Mouse (Mus musculus) naive thymus-derived CD4-positive, alpha-beta T cell, adult 5 months (primary cell): ENCODE data around the gene Olfr1100. TPM values are rescaled to one million over a fixed set of nuclear protein-coding genes. Genes with fewer than 3 reads are reported as not detected.

Source experiments
- polyA plus RNA-seq: library from polyadenylated mRNA; unstranded; fragments of 100-300 nt; shearing (Covaris generic); gene quantifications from one replicate; pipeline ENCODE4 v1.2.1, GENCODE M21; 2017

The Olfr1100 gene
- not detected for polyA plus RNA-seq

GRCm38 (mm10) chr2:86979854-86980253 is at the start of gene Olfr1100:
TSS of gene Olfr1100 (minus strand) at chr2:86979954.

GRCm38 (mm10) chr2:87026980-87027379 is 47.2 kb upstream of the Olfr1100 start, which contains the start of gene Olfr1104:
TSS of gene Olfr1104 (minus strand) at chr2:87027080.

GRCm38 (mm10) chr2:86998098-86998497 is 18.3 kb upstream of the Olfr1100 start, which contains the start of gene Olfr1102:
TSS of gene Olfr1102 (plus strand) at chr2:86998398.

GRCm38 (mm10) chr2:86991121-86991520 is 11.4 kb upstream of the Olfr1100 start, which contains the start of gene Olfr1101:
TSS of gene Olfr1101 (minus strand) at chr2:86991221.

GRCm38 (mm10) chr2:86960593-86960992 is 19.2 kb downstream of the Olfr1100 start, which contains the start of gene Olfr1099:
TSS of gene Olfr1099 (minus strand) at chr2:86960693.

Other genes starting within 250 kb of the Olfr1100 start
- not detected for gene Olfr1089, start 246.3 kb downstream of the Olfr1100 start, polyA plus RNA-seq
- not detected for gene Olfr1090, start 221.0 kb downstream of the Olfr1100 start, polyA plus RNA-seq
- gene Olfr1093, start 197.5 kb downstream of the Olfr1100 start, polyA plus RNA-seq = not detected
- not detected for gene Olfr141, start 169.9 kb downstream of the Olfr1100 start, polyA plus RNA-seq
- gene Olfr1094, start 155.3 kb downstream of the Olfr1100 start, polyA plus RNA-seq = not detected
- gene Olfr1095, start 128.3 kb downstream of the Olfr1100 start, polyA plus RNA-seq = not detected
- gene Gm13723, start 105.2 kb downstream of the Olfr1100 start, polyA plus RNA-seq = not detected
- gene Olfr1097, start 87.7 kb downstream of the Olfr1100 start, polyA plus RNA-seq = not detected
- not detected for gene Olfr1098, start 55.4 kb downstream of the Olfr1100 start, polyA plus RNA-seq
- gene Olfr1099, start 19.3 kb downstream of the Olfr1100 start, polyA plus RNA-seq = not detected
- gene Olfr1101, start 11.3 kb upstream of the Olfr1100 start, polyA plus RNA-seq = not detected
- gene Olfr1102, start 18.4 kb upstream of the Olfr1100 start, polyA plus RNA-seq = not detected
- gene Olfr1104, start 47.1 kb upstream of the Olfr1100 start, polyA plus RNA-seq = not detected
- 0.14 TPM for gene Olfr1105, start 56.6 kb upstream of the Olfr1100 start, polyA plus RNA-seq
- not detected for gene Olfr1106, start 72.3 kb upstream of the Olfr1100 start, polyA plus RNA-seq
- not detected for gene Olfr1107, start 95.9 kb upstream of the Olfr1100 start, polyA plus RNA-seq
- 0.19 TPM for gene Olfr1109, start 116.1 kb upstream of the Olfr1100 start, polyA plus RNA-seq
- not detected for gene Olfr259, start 134.6 kb upstream of the Olfr1100 start, polyA plus RNA-seq
- not detected for gene Olfr1110, start 160.3 kb upstream of the Olfr1100 start, polyA plus RNA-seq
- not detected for gene Olfr1111, start 172.7 kb upstream of the Olfr1100 start, polyA plus RNA-seq
- not detected for gene Olfr1112, start 207.8 kb upstream of the Olfr1100 start, polyA plus RNA-seq
- gene Olfr1113, start 229.0 kb upstream of the Olfr1100 start, polyA plus RNA-seq = not detected